Mouse (Mus musculus) left cerebral cortex, postnatal 10 days (tissue): ENCODE results near the gene Snx3. TPM values are rescaled to one million over a fixed set of nuclear protein-coding genes. Genes with fewer than 3 reads are reported as not detected.
A peak's percentile ranks its signal among the peaks of the same experiment; 100 is the strongest.

Source experiments
- DNase-seq, 2 experiments: peaks; one replicate each; pipeline ENCODE4 v3.0.0; 2021 to 2022; ENCODE audit warnings: low spot score in 2 of 2, mixed read lengths in 1 of 2; ENCODE audit errors: extremely low spot score in 1 of 2
- intact Hi-C: fragments of 180-260 bp; cut with DNase I; formaldehyde crosslinking; loops from one replicate; pipeline ENCODE4 v1.15.1; 2025
- total RNA-seq, 2 experiments: library from RNA; stranded (reverse); gene quantifications; 2 replicates each; pipeline ENCODE4 v1.2.3; 2021

Gene Snx3
- total RNA-seq, 2 experiments from 2014 or later, result 197 to 199 TPM

DNA sequence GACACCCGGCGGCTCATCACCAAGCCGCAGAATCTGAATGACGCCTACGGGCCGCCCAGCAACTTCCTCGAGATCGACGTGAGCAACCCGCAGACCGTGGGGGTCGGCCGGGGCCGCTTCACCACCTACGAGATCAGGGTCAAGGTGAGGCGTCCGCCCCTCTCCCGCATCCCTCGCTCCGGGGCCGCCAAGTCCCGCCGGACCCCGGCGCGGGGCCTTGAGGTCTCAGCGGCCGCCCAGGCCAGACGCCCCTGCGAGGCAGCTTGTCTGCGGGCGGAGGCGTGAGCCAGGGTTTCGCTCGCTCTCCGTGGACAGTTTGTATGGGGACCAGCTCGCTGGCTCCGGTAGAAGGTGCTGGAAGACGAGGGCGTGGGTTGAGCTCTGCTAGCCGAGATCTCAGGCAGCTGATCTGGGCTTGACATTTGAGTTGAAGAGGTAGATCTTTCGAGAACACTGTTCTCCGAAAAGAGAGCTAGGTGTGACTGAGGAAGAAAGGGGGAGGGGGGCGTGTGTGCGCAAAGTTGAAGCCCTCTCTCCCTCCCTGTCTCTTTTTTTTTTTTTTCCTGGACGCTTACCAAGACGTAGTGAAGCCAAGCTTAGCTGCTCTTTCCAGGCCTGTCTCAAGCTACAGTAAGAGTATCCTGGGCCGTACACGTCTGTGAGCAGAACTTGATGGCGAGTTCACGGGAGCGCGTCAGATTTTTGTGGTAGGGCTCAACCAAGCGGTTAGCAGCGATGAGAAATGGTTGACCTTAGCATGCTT lies 700 bp downstream of the Snx3 start:
- intact Hi-C loops, result no loop called here
- DNase-seq, result peak; percentile 45 to 76

DNA sequence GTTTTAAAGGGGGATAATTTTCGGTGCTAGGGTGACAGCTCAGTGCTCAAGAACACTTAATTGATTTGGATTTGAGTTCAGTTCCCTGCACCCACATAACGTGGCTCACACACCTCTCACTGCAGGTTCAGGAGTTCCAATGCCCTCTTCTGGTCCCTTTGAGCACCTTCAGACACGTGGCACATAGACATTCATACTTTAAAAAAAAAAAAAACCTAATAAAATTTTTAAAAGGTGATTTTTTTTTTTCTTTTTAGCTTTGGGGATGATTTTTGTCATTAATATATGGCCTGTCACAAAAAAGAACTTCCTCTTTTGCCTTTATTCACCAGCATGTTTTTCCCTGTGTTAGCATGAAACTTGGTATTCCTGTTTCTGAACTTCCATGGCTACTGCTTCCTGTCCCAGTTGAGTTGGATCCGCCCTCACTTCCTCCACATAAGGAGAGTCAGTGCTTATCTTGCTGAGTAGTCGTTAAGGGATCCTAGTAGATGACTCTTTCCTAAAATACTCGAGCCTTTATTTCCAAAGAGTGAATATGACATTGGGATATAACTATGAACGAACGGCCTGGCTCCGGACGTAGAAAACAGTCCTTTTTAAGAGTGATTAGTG lies 2.4 kb downstream of the Snx3 start:
- intact Hi-C loops, result no loop called here
- no peak for DNase-seq

GRCm38 (mm10) chr10:42510141-42510540 lies 8.3 kb downstream of the Snx3 start:
- intact Hi-C loops, result no loop called here
- DNase-seq, result no peak

DNA sequence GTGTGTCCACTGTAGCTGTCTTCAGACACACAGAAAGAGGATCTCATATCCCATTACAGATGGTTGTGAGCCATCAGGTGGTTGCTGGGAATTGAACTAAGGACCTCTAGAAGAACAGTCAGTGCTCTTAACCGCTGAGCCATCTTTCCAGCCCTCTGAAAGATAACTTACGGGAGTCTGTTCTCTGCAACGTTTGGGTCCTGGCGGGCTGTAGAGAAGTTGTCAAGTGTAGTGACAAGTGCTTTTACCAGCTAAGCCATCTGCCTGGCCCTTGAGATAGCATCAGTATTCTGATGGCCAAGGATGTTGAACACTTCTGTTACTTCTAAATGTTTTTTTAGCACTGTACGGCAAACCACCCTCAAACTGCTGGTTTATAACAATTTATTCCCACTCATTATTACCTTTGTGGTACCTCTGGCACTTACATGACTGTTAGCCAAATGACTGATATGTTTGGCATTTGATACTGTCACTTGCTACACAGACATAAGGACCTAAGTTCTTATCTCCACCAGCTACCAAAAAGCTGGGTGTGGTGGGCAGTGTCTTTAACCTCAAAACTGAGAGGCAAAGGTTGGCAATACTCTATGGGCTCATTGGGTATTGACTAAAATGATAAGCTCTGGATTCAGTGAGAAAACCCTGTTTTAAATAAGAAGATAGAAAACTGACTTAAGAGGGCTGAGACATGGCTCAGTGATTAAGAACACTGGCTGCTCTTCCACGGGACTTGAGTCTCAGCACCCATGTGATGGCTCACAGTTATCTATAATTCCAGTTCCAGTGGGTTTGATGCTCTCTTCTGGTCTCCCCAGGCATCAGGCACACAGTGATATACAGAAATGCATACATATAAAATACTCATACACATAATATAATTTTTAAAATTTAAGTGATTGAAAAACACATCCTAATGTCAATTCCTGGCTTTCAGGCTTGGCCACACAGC lies 9.6 kb downstream of the Snx3 start:
- intact Hi-C loops, result no loop called here
- no peak for DNase-seq

- DNase-seq, result no peak
- intact Hi-C loops, result no loop called here
Measured at GRCm38 (mm10) chr10:42514125-42514524, 12.3 kb downstream of the Snx3 start.

- no peak for DNase-seq
- intact Hi-C loops, result no loop called here
Measured at GRCm38 (mm10) chr10:42518363-42518762, 16.5 kb downstream of the Snx3 start.

DNA sequence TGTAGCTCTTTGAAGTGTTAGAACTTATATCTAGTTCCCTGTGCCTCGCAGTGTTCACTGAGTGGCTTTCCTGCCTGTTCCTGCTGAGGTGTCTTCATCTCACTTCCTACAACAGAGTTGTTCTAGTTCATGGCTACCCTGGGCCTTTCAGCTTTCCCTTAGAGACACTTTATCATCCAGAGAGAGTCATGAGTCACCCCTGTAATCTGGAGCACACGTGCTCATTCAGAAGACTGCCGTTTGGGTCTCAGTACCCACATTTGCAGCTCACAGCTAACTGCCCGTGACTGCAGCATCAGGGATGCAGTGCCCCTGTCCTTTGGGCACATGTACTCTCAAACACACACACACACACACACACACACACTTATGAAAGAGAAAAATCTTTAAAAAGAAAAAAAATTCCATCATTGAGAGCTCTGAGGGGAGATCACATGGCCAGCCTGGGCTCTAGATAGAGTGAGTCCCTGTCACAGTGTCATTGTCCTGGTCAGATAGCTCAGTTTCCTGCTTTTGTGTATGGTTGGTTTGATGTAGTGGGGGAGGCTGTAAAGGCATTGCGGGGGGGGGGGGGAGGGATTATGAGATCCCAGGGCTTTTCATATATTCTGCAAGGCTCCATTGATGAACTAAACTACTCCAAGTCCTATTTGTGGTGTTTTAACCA lies 19.6 kb downstream of the Snx3 start:
- no peak for DNase-seq
- intact Hi-C loops, result no loop called here

- no peak for DNase-seq
- intact Hi-C loops, result no loop called here
Measured at GRCm38 (mm10) chr10:42522912-42523311, 21.1 kb downstream of the Snx3 start.

DNA sequence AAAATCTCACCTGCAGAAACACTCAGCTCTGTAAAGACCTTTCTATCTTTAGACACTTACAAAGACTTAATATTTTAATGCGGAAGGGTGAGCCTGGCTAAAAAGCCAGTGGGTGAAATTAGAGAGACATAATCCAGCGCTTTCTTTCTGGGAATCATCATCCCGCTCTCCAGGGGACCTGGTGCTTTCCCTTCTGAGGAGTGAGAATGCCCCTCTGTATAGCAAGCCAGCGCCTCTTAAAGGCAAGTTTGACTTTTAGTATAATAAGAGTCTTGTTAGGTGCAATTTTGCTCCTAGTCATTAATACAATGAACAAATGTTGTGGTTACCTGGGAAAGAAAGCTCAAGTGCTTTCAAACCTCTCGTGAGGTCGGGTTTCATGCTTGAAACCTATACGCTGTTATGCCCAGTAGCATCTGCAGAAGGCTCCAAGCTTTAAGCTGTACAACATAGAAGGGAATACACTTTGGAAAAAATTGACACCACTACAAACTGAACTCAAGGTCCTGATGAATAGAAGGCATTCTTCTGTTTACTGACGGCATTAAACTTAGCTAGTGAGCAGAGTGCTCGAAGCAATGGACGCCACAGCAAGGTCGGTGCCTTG lies 21.8 kb downstream of the Snx3 start:
- intact Hi-C loops, result no loop called here
- no peak for DNase-seq

DNA sequence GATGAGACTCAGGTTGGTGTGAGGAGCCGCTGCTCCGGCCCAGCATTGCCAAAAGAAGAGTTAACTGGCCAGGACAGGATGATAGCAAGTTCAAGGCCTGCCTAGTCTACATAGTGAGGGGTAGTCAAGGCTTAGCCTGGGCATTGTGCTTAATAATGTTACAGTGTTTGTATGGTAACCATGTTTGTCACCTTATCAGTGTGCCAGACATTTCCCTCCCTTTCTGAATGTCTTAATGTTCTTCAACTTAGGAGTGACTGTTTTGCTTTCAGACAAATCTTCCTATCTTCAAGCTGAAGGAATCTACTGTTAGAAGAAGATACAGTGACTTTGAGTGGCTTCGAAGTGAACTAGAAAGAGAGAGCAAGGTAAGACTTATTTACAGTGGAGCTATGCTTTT lies 23.9 kb downstream of the Snx3 start:
- intact Hi-C loops, result no loop called here
- DNase-seq, result no peak

DNA sequence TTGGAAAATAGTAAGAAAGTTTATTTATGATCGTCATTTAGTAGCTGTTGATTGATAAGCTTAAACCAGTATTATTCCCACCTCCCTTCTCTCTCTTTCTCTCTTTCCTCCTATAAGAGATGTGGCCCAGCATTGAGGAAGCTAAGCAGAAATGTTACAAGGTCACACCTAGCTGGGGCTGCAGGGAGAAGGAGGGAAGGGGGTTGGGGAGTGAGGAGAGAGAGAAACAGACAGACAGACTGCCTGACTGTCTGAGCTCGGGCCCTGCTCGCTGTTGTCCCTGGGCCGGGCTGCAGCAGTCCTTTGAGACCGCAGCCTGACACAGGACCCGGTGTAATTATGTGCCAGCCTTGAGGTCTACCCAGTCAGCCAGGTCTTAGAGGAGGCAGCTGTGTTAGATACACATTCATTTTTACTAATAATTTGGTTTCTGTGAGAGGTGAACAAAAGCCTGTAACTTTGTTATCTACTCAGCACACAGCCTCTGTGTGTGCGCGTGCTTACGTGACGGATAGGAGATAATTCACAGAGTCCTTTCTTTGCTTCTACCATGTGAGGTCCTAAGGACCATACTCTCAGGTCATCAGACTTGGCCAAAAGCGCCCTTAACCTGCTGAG lies 32.1 kb downstream of the Snx3 start:
- intact Hi-C loops, result no loop called here
- DNase-seq, result no peak

DNA sequence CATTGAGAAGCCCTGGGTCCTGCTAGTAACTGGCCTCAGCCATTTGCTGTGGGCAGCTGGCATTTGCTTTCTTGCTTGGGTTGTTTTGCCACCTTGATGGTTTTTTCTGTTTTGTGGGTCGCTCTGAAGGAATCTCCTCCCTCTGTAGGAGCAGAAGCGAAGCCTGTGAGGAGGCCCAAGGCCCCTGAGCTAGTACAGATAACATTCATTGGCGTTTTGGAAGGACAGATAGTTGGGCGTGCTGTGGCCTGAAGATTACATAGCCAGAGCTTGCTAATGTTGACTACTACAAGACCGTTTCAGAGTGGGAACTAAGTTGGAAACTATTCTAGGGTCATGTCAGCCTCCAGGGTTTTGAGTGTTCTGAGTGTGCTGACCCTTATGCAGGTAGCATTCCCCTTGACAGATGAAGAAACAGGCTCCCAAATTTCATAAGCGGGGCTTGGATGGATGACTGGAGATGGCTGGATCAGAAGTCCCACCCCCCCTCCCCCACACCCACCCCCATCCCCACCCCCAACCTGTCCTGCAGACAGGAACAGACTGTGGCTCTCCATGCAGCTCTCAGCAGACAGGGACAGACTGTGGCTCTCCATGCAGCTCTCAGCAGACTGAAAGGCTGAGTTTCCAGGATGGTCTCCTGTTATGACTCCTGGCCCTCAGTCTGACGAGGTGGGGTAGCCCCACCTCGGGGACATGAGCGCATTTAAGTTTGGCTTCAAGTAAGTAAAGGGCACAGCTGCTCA lies 35.9 kb downstream of the Snx3 start:
- intact Hi-C loops, result no loop called here

DNA sequence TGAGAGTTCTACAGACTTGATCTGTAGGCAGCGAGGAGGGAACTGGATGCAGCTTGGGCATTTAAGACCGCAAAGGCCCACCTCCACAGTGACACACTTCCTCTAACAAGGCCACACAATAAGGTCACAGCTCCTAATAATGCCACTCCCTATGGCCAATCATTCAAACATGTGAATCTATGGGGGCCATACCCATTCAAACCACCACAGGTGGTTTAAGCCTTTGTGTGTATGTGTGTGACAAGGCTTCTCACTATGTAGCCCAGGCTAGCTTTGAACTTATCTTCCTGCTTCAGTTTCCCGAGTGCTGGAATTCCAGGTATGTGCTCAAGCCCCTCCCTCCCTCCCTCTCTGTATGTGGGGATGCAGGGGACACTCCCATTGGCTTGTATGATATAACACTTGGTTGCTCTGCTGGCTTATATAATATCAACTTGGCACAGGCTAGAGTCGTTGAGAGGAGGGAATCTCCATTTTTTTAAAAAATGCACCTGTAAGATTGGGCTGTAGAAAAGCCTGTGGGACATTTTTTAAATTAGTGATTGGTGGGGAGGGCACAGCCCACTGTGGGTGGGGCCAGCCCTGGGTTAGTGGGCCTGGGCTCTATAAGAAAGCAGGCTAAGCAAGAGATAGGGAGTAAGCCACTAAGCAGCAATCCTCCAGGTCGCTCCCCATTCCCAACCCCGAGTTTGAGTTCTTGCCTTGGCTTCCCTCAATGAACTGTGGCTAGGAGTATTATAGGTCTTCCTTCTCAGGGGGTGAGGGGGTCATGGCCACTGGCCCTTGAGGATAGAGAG lies 44.1 kb downstream of the Snx3 start:
- DNase-seq, result no peak

More for the DNA sequence above, 35.9 kb downstream of the Snx3 start:
- DNase-seq, result no peak

GRCm38 (mm10) chr10:42546507-42546906 lies 44.7 kb downstream of the Snx3 start:
- no peak for DNase-seq
- intact Hi-C loops, result no loop called here

More for the DNA sequence above, 44.1 kb downstream of the Snx3 start:
- intact Hi-C loops, result no loop called here

DNA sequence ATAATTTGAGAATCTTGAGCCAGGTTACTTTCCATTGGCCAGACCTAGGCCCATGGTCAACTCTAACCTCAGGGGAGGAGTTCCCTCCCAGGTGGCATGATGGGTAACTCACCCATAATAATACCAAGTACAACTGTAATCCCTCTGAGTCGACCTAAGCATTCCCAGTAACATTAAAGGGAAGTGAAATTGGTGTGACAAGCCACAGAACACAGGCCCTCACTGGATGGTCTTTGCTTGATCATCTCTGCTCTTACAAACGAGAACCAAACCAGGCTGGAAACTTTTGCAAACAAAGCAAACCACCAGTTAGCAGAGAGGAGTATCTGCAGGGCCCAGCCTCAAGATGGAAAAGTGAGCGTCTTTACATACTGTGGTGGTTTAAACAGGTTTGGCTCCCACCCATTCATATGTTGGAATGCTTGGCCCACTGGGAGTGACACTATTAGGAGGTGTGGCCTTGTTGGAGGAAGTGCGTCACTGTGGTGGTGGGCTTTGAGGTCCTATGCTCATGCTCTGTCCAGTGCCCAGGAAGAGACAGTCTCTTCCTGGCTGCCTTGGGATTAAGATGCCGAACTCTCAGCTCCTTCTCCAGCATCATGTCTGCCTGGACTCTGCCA lies 57.9 kb downstream of the Snx3 start:
- DNase-seq, result no peak
- intact Hi-C loops, result no loop called here

DNA sequence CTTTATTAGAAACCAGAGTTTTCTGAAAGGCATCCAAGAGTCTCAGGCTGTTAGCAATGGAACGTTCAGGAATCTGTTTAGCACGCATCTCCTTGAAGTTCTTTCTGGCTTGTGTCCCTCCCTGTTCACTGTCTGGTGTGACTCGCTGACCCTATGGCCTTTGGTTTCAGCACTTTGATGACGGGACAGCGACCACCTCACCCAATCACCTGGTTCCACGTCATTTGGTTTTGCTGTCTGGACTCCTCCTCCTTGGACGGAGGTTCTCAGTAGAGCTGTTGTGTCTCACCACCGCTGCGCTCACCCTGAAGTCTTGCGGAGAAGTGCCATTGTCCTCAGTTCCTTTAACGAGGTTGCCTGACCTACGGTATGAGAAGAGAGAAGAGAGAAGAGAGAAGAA lies 60.4 kb downstream of the Snx3 start:
- intact Hi-C loops, result no loop called here
- peak in 1 of 2 experiments; percentile 35 for DNase-seq
